Mouse (Mus musculus) neural tube, embryonic 12.5 days (tissue): Measurements from ENCODE around the gene Msmo1. TPM values are rescaled to one million over a fixed set of nuclear protein-coding genes. Genes with fewer than 3 reads are reported as not detected.

ENCODE experiments used
- ATAC-seq: fragments of 200-750 bp; cut with Nextera tagmentation; 2 replicates; pipeline ENCODE4 v1.8.0; 2017; ENCODE audit warnings: low read depth, mild to moderate bottlenecking, moderate TSS enrichment, moderate library complexity; ENCODE audit not compliant: low FRiP score
- H3K27ac ChIP-seq: fragments of 300-500 bp; sonication (generic); 2 replicates; pipeline ENCODE4 v1.5.1; 2016
- H3K27me3 ChIP-seq: fragments of 300-500 bp; sonication (generic); replicated peaks from 2 replicates; pipeline ENCODE4 v1.6.1; 2016; ENCODE audit warnings: mild to moderate bottlenecking
- H3K36me3 ChIP-seq: fragments of 300-500 bp; sonication (generic); 2 replicates; pipeline ENCODE4 v1.6.1; 2016; ENCODE audit warnings: mild to moderate bottlenecking
- H3K4me1 ChIP-seq: fragments of 300-500 bp; sonication (generic); 2 replicates; pipeline ENCODE4 v1.6.1; 2016
- H3K4me2 ChIP-seq: fragments of 300-500 bp; sonication (generic); replicated peaks from 2 replicates; pipeline ENCODE4 v1.6.1; 2016; ENCODE audit warnings: mild to moderate bottlenecking
- H3K4me3 ChIP-seq: fragments of 300-500 bp; sonication (generic); 2 replicates; pipeline ENCODE4 v1.5.1; 2016
- H3K9ac ChIP-seq: fragments of 300-500 bp; sonication (generic); 2 replicates; pipeline ENCODE4 v1.6.1; 2016; ENCODE audit warnings: mild to moderate bottlenecking
- H3K9me3 ChIP-seq: fragments of 300-500 bp; sonication (generic); 2 replicates; pipeline ENCODE4 v1.6.1; 2016; ENCODE audit warnings: mild to moderate bottlenecking
- WGBS: fragments of 180-500 bp; shearing (Covaris S2); methylation state at CpG from one replicate; pipeline ENCODE4 v1.1.7; 2016; 5-methylcytosine and 5-hydroxymethylcytosine counted together
- polyA plus RNA-seq: library from polyadenylated mRNA; unstranded; fragments of >200 nt; fragmentation: Nextera tagmentation; extraction: Ambion mirVana; gene quantifications from 2 replicates; pipeline ENCODE4 v1.2.1, GENCODE M21; 2016

Gene Msmo1
- polyA plus RNA-seq, 1 experiment from 2014 or later = 157 TPM

- no peak overlapping the region for H3K27ac ChIP-seq
- no peak overlapping the region for H3K9ac ChIP-seq
- no peaks in the 10 kb centered on the region for H3K36me3 ChIP-seq
- no peaks in the 10 kb centered on the region for H3K27me3 ChIP-seq
- no peak overlapping the region for H3K4me3 ChIP-seq
- no peak for ATAC-seq
- H3K4me2 ChIP-seq = no peak overlapping the region
- H3K9me3 ChIP-seq = 0 out of 2 replicates have a peak, but pooled peaks cover 5% of the 10 kb centered on the region
- peaks cover 3% of the 10 kb centered on the region; the same call in 1 of the 2 replicates for H3K4me1 ChIP-seq
- whole genome bisulfite sequencing = 48% methylated on average over 1 of the region's 1 CpGs
Measured at GRCm38 (mm10) chr8:64671937-64672336, 61.7 kb downstream of the Msmo1 start.

Other genes with a start within 250 kb of the Msmo1 start
- 423 and 464 TPM in 2 replicates for gene Cpe, start 40.7 kb downstream of the Msmo1 start, polyA plus RNA-seq
- gene Klhl2, start 116.2 kb upstream of the Msmo1 start, polyA plus RNA-seq = 30.0 and 30.8 TPM in 2 replicates
- 20.0 TPM in 2 replicates for gene Tmem192, start 213.4 kb upstream of the Msmo1 start, polyA plus RNA-seq